ENCODE assay signal across 30 mouse cellular contexts in the genomic region with DNA sequence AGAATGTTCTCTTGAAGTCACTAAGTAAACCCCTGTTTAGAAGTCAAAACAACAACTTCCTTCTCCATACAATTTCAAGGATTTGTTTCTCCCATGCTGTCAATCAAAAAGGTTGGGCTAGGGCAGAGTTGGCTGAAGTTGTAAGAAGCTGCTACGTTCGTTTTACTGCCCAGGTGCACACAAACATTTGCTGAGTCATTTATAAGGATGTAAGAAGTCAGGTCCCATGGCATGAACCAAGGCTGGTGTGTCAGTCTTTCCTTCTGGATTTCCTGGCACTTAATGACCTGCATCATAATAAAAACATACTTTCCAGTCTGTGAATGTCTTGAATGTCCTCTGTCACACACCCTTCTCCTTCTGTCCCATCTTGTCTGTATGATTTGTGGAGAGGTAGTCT. TPM values are rescaled to one million over a fixed set of nuclear protein-coding genes. Genes with fewer than 3 reads are reported as not detected.
DNase-seq lines count a peak whose midpoint lies in the region; ATAC-seq and TF ChIP-seq lines count a peak whose summit lies in the region.
"Had no signal": no experiment of that assay in that cellular context is flagged by ENCODE, and none has a peak within 500 bp of the region (broad histone marks: within the 10 kb centered on the region; RNA-seq: fewer than 3 reads in every experiment).

No protein-coding gene starts in this region.

- H3K36me3 ChIP-seq in kidney, embryonic 15.5 days: no peaks in the 10 kb centered on the region
- H3K36me3 ChIP-seq: embryonic facial prominence, embryonic 12.5 days; forebrain, embryonic 15.5 days; hindbrain, embryonic 15.5 days; liver, embryonic 15.5 days; midbrain, embryonic 15.5 days had no signal

- no peaks in the 10 kb centered on the region for H3K27me3 ChIP-seq in kidney, embryonic 15.5 days
- H3K27me3 ChIP-seq: embryonic facial prominence, embryonic 12.5 days; forebrain, embryonic 15.5 days; hindbrain, embryonic 15.5 days; midbrain, embryonic 15.5 days had no signal

- intact Hi-C loops in gastrocnemius, adult 2 months (cut with DNase I): loop anchor here (5.0 to 10.0 kb wide), 2 partner anchors 185 to 278 kb away; no protein-coding TSS in a partner anchor

- no peak overlapping the region for H3K4me2 ChIP-seq in kidney, embryonic 15.5 days
- H3K4me2 ChIP-seq: embryonic facial prominence, embryonic 12.5 days; forebrain, embryonic 15.5 days; hindbrain, embryonic 15.5 days; liver, embryonic 15.5 days; midbrain, embryonic 15.5 days had no signal

- H3K9ac ChIP-seq in kidney, embryonic 15.5 days: no peak overlapping the region
- H3K9ac ChIP-seq: embryonic facial prominence, embryonic 12.5 days; forebrain, embryonic 15.5 days; hindbrain, embryonic 15.5 days; liver, embryonic 15.5 days; midbrain, embryonic 15.5 days had no signal

- WGBS in kidney, embryonic 15.5 days: 60% methylated on average over 2 of the region's 2 CpGs

- no peak for DNase-seq in gastrocnemius, adult 2 months
- DNase-seq in gastrocnemius, adult 18-20 months (ENCODE audit: low spot score): no peak
- no peak for DNase-seq in kidney, adult 18-20 months
- peak; percentile 21 for DNase-seq in 416B (ENCODE audit: low read depth)
- no peak for DNase-seq in cerebellum, adult 9-10 months
- DNase-seq in adrenal gland, postnatal 10 days: no peak
- DNase-seq: adrenal gland, adult 2 months; cerebellum, adult 11 months; cerebellum, adult 9-11 months; embryo, embryonic 11 days; gastrocnemius, postnatal 10 days; kidney, adult 11 months; kidney, postnatal 10 days; layer of hippocampus, postnatal 36 days; right cerebral cortex, adult 18-20 months; thymus, postnatal 36 days had no signal

- peaks cover 42% of the 10 kb centered on the region for H3K4me1 ChIP-seq in kidney, embryonic 15.5 days
- H3K4me1 ChIP-seq in bone marrow macrophage, adult 2 months (ENCODE audit: control insufficient read depth, insufficient read depth, low read length): peaks cover 11% of the 10 kb centered on the region
- H3K4me1 ChIP-seq: liver, embryonic 15.5 days had no signal

- H3K9me3 ChIP-seq in kidney, embryonic 15.5 days (replicated peaks): no peaks in the 10 kb centered on the region
- H3K9me3 ChIP-seq: embryonic facial prominence, embryonic 12.5 days; forebrain, embryonic 10.5 days; forebrain, embryonic 15.5 days; hindbrain, embryonic 10.5 days; hindbrain, embryonic 15.5 days; liver, embryonic 15.5 days; midbrain, embryonic 10.5 days; midbrain, embryonic 15.5 days had no signal

- TF ChIP-seq CTCF in gastrocnemius, adult 2 months (IDR thresholded peaks at IDR 0.05): no peak
- TF ChIP-seq CTCF in bone marrow macrophage, adult 2 months (IDR thresholded peaks at IDR 0.05; ENCODE audit: low read depth, low read length): no peak

- H3K27ac ChIP-seq in gastrocnemius, adult 2 months: peak overlapping the region; percentile 20; the same call in 1 of the 2 replicates
- 0 out of 2 replicates have a peak overlapping the region, but pooled peaks have one; percentile 32 for H3K27ac ChIP-seq in kidney, embryonic 15.5 days
- 0 out of 2 replicates have a peak overlapping the region, but pooled peaks have one; percentile 34 for H3K27ac ChIP-seq in bone marrow macrophage, adult 2 months (ENCODE audit: insufficient read depth, low read depth, low read length)
- H3K27ac ChIP-seq: embryonic facial prominence, embryonic 12.5 days; forebrain, embryonic 15.5 days; hindbrain, embryonic 15.5 days; liver, embryonic 15.5 days; midbrain, embryonic 15.5 days had no signal

- no peak for ATAC-seq in kidney, embryonic 15.5 days (replicated peaks; ENCODE audit: low FRiP score)
- ATAC-seq: forebrain, embryonic 15.5 days; midbrain, embryonic 15.5 days had no signal

- no peak for TF ChIP-seq POLR2A in bone marrow macrophage, adult 2 months (IDR thresholded peaks at IDR 0.05; ENCODE audit: borderline replicate concordance, low read depth, low read length)

- H3K4me3 ChIP-seq in gastrocnemius, adult 2 months: no peak overlapping the region
- H3K4me3 ChIP-seq in kidney, embryonic 15.5 days (replicated peaks): no peak overlapping the region
- H3K4me3 ChIP-seq in bone marrow macrophage, adult 2 months (ENCODE audit: insufficient read depth, low read length): no peak overlapping the region
- H3K4me3 ChIP-seq: embryonic facial prominence, embryonic 12.5 days; forebrain, embryonic 10.5 days; forebrain, embryonic 15.5 days; hindbrain, embryonic 10.5 days; hindbrain, embryonic 15.5 days; liver, embryonic 15.5 days; midbrain, embryonic 10.5 days; midbrain, embryonic 15.5 days had no signal

RNA-seq across cellular contexts. Expression of a gene that starts 2.9 kb away (rescaled TPM):
- 10 to 100 TPM; 14.6 to 65.9 TPM for total RNA-seq in gastrocnemius, adult 2 months (2021)
- total RNA-seq in gastrocnemius, adult 18-20 months (2021): 10 to 100 TPM; 16.5 to 53.2 TPM
- 8.7 and 10.0 TPM in 2 replicates for polyA plus RNA-seq in kidney, embryonic 15.5 days (2015; fragmentation: Nextera tagmentation; extraction: Ambion mirVana)
- 6.7 and 8.6 TPM in 2 replicates for polyA plus RNA-seq in bone marrow macrophage, adult 2 months (2012; ENCODE audit: insufficient read depth, insufficient read length, missing spikeins)
- total RNA-seq in adrenal gland, postnatal 10 days (2021): 10 to 100 TPM; 20.5 to 47.0 TPM
- total RNA-seq: megakaryocyte progenitor cell, adult 5-6 weeks; neutrophil, adult 5-6 weeks had no signal
- polyA plus RNA-seq: activated CD4-positive, CD25-positive, alpha-beta regulatory T cell, adult 4 months; inflammation-experienced regulatory T-cells, adult 6 months had no signal
